Mouse (Mus musculus) thymus, adult 2 months (tissue): ENCODE measurements around the gene Sh3d21.

Experiments
- CTCF ChIP-seq: fragments of 200-500 bp; IDR thresholded peaks from 2 replicates; pipeline ENCODE4 v1.5.1; 2012; ENCODE audit warnings: mild to moderate bottlenecking, control low read depth, low read length, moderate library complexity, borderline replicate concordance; ENCODE audit not compliant: control insufficient read depth, poor library complexity, insufficient read depth; ENCODE audit errors: extremely low read depth
- POLR2A ChIP-seq: fragments of 200-500 bp; IDR thresholded peaks from 2 replicates; pipeline ENCODE4 v1.6.1; 2012; ENCODE audit warnings: mild to moderate bottlenecking, low read length, control low read depth, moderate library complexity; ENCODE audit not compliant: control insufficient read depth, poor library complexity, insufficient read depth; ENCODE audit errors: extremely low read depth

DNA sequence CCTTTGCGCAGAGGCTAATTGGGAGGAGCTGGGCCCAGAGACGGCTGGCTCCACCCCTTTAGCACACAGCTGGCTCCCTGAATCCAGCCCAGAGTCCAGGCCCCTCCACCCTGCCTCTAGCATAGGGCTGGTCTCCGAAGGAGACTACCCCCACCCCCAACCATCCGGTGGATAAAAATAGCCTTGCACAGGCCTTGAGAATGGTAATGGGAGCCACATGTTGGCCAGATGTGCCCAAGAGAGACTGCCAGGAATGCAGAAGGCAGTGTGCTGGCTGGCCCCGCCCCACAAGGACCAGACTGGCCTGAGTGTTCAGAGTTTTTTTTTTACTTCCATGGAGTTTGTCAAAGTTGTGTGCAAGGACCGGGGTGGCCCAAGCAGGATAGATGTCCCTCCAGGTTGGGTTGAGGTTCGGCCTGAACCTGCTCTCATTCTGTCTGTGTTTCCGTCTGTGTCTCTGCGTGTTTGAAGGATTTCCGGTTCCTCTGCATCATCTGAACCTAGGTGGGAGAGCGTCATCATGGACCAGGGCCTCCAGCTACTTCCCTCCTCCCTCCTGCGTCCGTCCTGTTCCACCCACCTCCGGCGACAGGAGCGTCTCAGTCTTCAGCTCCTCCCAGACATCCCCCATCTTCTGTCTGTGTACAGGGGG, 12.9 kb downstream of the Sh3d21 start:
- TF ChIP-seq CTCF (no peak), POLR2A (no peak)
